Mouse (Mus musculus) MEL (cell line): ENCODE measurements around the gene Zfp668. TPM values are rescaled to one million over a fixed set of nuclear protein-coding genes. Genes with fewer than 3 reads are reported as not detected.

ENCODE experiments used
- DNase-seq: peaks from one replicate; pipeline ENCODE4 v3.0.0; 2011; ENCODE audit warnings: low read depth, low spot score
- H3K27ac ChIP-seq: 2 replicates; pipeline ENCODE4 v1.5.1; 2012; ENCODE audit warnings: low read depth, mild to moderate bottlenecking, control low read depth, low read length, moderate library complexity; ENCODE audit not compliant: control insufficient read depth
- H3K27me3 ChIP-seq, 2 experiments: fragments of 150-350 bp in 1 of 2; sonication (generic) in 1 of 2; 2 replicates each; pipeline ENCODE4 v1.6.1; 2012; ENCODE audit warnings: low read length in 2 of 2, mild to moderate bottlenecking in 2 of 2, improper control_type of control experiment in 1 of 2, moderate library complexity in 1 of 2; ENCODE audit not compliant: insufficient read depth in 2 of 2, control insufficient read depth in 1 of 2
- H3K36me3 ChIP-seq, 2 experiments: 2 replicates each; pipeline ENCODE4 v1.6.1; 2012 to 2014; ENCODE audit warnings: low read length in 2 of 2, improper control_type of control experiment in 1 of 2, inconsistent platforms in 1 of 2, mild to moderate bottlenecking in 1 of 2; ENCODE audit not compliant: insufficient read depth in 2 of 2, control insufficient read depth in 1 of 2
- H3K4me1 ChIP-seq, 2 experiments: fragments of 150-350 bp in 1 of 2; sonication (generic) in 1 of 2; 2 replicates each; pipeline ENCODE4 v1.6.1; 2012; ENCODE audit warnings: low read length in 2 of 2, improper control_type of control experiment in 1 of 2, mild to moderate bottlenecking in 1 of 2; ENCODE audit not compliant: insufficient read depth in 2 of 2, control insufficient read depth in 1 of 2
- H3K4me3 ChIP-seq, 2 experiments: fragments of 150-350 bp in 1 of 2; sonication (generic) in 1 of 2; 2 replicates each; pipeline ENCODE4 v1.5.1; 2012; ENCODE audit warnings: low read depth in 2 of 2, low read length in 2 of 2, mild to moderate bottlenecking in 2 of 2, moderate library complexity in 2 of 2, control low read depth in 1 of 2, improper control_type of control experiment in 1 of 2; ENCODE audit not compliant: control insufficient read depth in 1 of 2, insufficient read depth in 1 of 2
- H3K79me2 ChIP-seq: 2 replicates; pipeline ENCODE4 v1.6.1; 2012; ENCODE audit warnings: mild to moderate bottlenecking, low read length, moderate library complexity; ENCODE audit not compliant: control insufficient read depth, poor library complexity, insufficient read depth
- H3K9ac ChIP-seq: 2 replicates; pipeline ENCODE4 v1.6.1; 2012; ENCODE audit warnings: low read depth, mild to moderate bottlenecking, control low read depth, low read length, moderate library complexity; ENCODE audit not compliant: control insufficient read depth, poor library complexity, severe bottlenecking
- H3K9me3 ChIP-seq: fragments of 150-350 bp; sonication (generic); replicated peaks from 2 replicates; pipeline ENCODE4 v1.6.1; 2012; ENCODE audit warnings: mild to moderate bottlenecking, low read length, improper control_type of control experiment, moderate library complexity; ENCODE audit not compliant: insufficient read depth
- BHLHE40 ChIP-seq: IDR thresholded peaks from 2 replicates; pipeline ENCODE4 v1.6.1; 2012; ENCODE audit warnings: low read depth, mild to moderate bottlenecking, inconsistent platforms, low read length, improper control_type of control experiment, borderline replicate concordance
- CHD2 ChIP-seq: IDR thresholded peaks from 2 replicates; pipeline ENCODE4 v1.6.1; 2011; ENCODE audit warnings: low read length, improper control_type of control experiment
- CTCF ChIP-seq, 3 experiments: IDR thresholded peaks in 2 of 3; conservative IDR thresholded peaks in 1 of 3; 2 replicates each; pipeline ENCODE4 v1.5.1; 2011 to 2012; ENCODE audit warnings: low read length in 3 of 3, low read depth in 2 of 3, mild to moderate bottlenecking in 2 of 3, improper control_type of control experiment in 1 of 3, inconsistent platforms in 1 of 3, mixed read lengths in 1 of 3, moderate library complexity in 1 of 3; ENCODE audit not compliant: control insufficient read depth in 1 of 3, insufficient read depth in 1 of 3, poor library complexity in 1 of 3, severe bottlenecking in 1 of 3
- EP300 ChIP-seq, 2 experiments: IDR thresholded peaks; 2 replicates each; pipeline ENCODE4 v1.6.1; 2011; ENCODE audit warnings: improper control_type of control experiment in 2 of 2, low read length in 2 of 2, low read depth in 1 of 2, mild to moderate bottlenecking in 1 of 2
- GABPA ChIP-seq: IDR thresholded peaks from 2 replicates; pipeline ENCODE4 v1.6.1; 2012; ENCODE audit warnings: low read depth, mild to moderate bottlenecking, inconsistent platforms, low read length, improper control_type of control experiment, moderate library complexity
- GATA1 ChIP-seq: IDR thresholded peaks from 2 replicates; pipeline ENCODE4 v1.6.1; 2011; ENCODE audit warnings: low read depth, low read length, improper control_type of control experiment
- JUND ChIP-seq: IDR thresholded peaks from 2 replicates; pipeline ENCODE4 v1.6.1; 2011; ENCODE audit warnings: low read depth, mild to moderate bottlenecking, improper control_type of control experiment, low read length
- MXI1 ChIP-seq: IDR thresholded peaks from 2 replicates; pipeline ENCODE4 v1.6.1; 2011; ENCODE audit warnings: mild to moderate bottlenecking, low read depth, low read length, improper control_type of control experiment
- NELFE ChIP-seq: IDR thresholded peaks from 2 replicates; pipeline ENCODE4 v1.6.1; 2011; ENCODE audit warnings: low read depth, low read length, improper control_type of control experiment
- NRF1 ChIP-seq: IDR thresholded peaks from 2 replicates; pipeline ENCODE4 v1.6.1; 2014; ENCODE audit warnings: low read depth, mild to moderate bottlenecking, inconsistent platforms, low read length, improper control_type of control experiment, moderate library complexity; ENCODE audit not compliant: poor library complexity, insufficient read depth, severe bottlenecking
- POLR2AphosphoS5 ChIP-seq: IDR thresholded peaks from 2 replicates; pipeline ENCODE4 v1.6.1; 2012; ENCODE audit warnings: low read depth, borderline replicate concordance, mild to moderate bottlenecking, inconsistent platforms, low read length, moderate library complexity, mixed read lengths
- RCOR1 ChIP-seq: IDR thresholded peaks from 2 replicates; pipeline ENCODE4 v1.6.1; 2012; ENCODE audit warnings: low read depth, mild to moderate bottlenecking, inconsistent platforms, low read length, improper control_type of control experiment
- SMC3 ChIP-seq: IDR thresholded peaks from 2 replicates; pipeline ENCODE4 v1.6.1; 2011; ENCODE audit warnings: low read depth, low read length, improper control_type of control experiment
- TBP ChIP-seq: IDR thresholded peaks from 2 replicates; pipeline ENCODE4 v1.8.0; 2011; ENCODE audit warnings: low read depth, low read length, improper control_type of control experiment
- UBTF ChIP-seq: IDR thresholded peaks from 2 replicates; pipeline ENCODE4 v1.6.1; 2012; ENCODE audit warnings: low read depth, mild to moderate bottlenecking, inconsistent platforms, low read length, improper control_type of control experiment, moderate library complexity, borderline replicate concordance; ENCODE audit not compliant: insufficient read depth
- USF2 ChIP-seq, 2 experiments: IDR thresholded peaks; 2 replicates each; pipeline ENCODE4 v1.6.1; 2011 to 2012; ENCODE audit warnings: improper control_type of control experiment in 2 of 2, low read length in 2 of 2, borderline replicate concordance in 1 of 2, inconsistent platforms in 1 of 2, low read depth in 1 of 2, mild to moderate bottlenecking in 1 of 2; ENCODE audit not compliant: insufficient read depth in 1 of 2
- ZMIZ1 ChIP-seq: IDR thresholded peaks from 2 replicates; pipeline ENCODE4 v1.6.1; 2012; ENCODE audit warnings: low read depth, mild to moderate bottlenecking, inconsistent platforms, low read length, improper control_type of control experiment, moderate library complexity
- polyA plus RNA-seq, 2 experiments: library from polyadenylated mRNA; stranded (reverse) in 1 of 2; unstranded in 1 of 2; fragments of >175 nt in 1 of 2; fragments of >200 nt in 1 of 2; gene quantifications; 2 replicates each; pipeline versions ENCODE4 v1.2.1 to v1.2.4; 2012; ENCODE audit warnings: low replicate concordance in 2 of 2, low read depth in 1 of 2; ENCODE audit not compliant: insufficient read length in 2 of 2, insufficient read depth in 1 of 2, missing spikeins in 1 of 2
- total RNA-seq: library from RNA; depleted of rRNA; stranded (reverse); fragments of 300-350 nt; gene quantifications from 2 replicates; pipeline ENCODE4 v1.2.3, GENCODE M21; 2012

Gene Zfp668
- total and polyA plus RNA-seq, 3 experiments: 9.1 to 15.6 TPM; not detected in 1

DNA sequence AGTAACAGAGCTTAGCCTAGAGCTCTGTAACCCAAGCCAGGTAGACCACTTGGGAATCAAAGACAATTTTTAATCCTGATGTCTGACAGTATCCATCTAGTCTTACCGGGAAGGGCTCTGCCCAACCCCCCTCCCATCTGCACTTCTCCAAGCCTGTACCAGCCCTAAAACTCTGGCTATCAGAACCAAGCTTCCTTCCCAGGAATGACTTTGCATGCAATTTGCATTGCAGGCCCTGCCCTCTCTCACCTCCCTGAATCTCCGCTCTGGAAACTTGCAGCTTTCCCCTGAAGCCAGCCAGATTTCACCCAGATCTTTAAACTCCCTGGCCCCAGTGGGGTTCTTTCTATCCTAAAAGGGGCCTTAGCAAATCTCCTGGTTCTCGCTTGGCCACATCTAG, 11.2 kb upstream of the Zfp668 start:
- no peak overlapping the region for H3K4me3 ChIP-seq
- TF ChIP-seq EP300 (IDR thresholded peaks at IDR 0.05; ENCODE audit: low read depth in 1 of 2, low read length in 2 of 2) (no peak), BHLHE40 (no peak), CHD2 (no peak), GATA1 (no peak), TBP (no peak), SMC3 (no peak)
- H3K9ac ChIP-seq: no peak overlapping the region
- H3K9me3 ChIP-seq: no peaks in the 10 kb centered on the region
- DNase-seq: no peak
- no peak overlapping the region for H3K27ac ChIP-seq
- H3K79me2 ChIP-seq: peaks cover 14% of the 10 kb centered on the region
- H3K27me3 ChIP-seq: no peaks in the 10 kb centered on the region
- H3K4me1 ChIP-seq: peaks cover 16 to 29% of the 10 kb centered on the region in 2 experiments
- peaks cover 13 to 32% of the 10 kb centered on the region in 2 experiments; a peak in 3 of 4 replicates for H3K36me3 ChIP-seq

DNA sequence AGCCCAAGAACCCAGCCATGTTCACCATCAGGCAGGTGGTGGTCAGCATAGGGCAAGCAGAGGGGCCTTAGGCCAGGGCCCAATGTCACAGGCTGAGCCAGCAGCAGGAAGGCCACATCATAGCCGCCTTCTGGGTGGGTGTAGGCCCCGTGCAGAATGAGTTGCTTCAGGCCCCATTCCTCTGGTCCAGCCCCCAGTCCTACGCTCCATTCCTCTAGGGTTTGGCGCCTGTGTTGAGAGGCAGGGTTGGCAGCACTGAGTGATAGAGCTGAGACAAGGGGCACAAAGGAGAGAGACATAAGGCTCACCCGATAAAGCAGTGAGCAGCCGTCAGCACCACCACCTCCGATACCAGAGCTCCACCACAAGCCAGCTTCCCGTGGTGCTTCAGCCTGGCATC, 10.6 kb upstream of the Zfp668 start:
- no peaks in the 10 kb centered on the region for H3K27me3 ChIP-seq
- H3K27ac ChIP-seq: no peak overlapping the region
- H3K9me3 ChIP-seq: no peaks in the 10 kb centered on the region
- no peak overlapping the region for H3K9ac ChIP-seq
- H3K4me1 ChIP-seq: peaks cover 16 to 31% of the 10 kb centered on the region in 2 experiments
- no peak overlapping the region for H3K4me3 ChIP-seq
- H3K79me2 ChIP-seq: peaks cover 19% of the 10 kb centered on the region
- TF ChIP-seq USF2 (IDR thresholded peaks at IDR 0.05; ENCODE audit: borderline replicate concordance in 1 of 2, insufficient read depth in 1 of 2, low read depth in 1 of 2, low read length in 2 of 2) (no peak), BHLHE40 (no peak), MXI1 (no peak), POLR2AphosphoS5 (no peak), NRF1 (no peak), RCOR1 (no peak), NELFE (no peak), CTCF (IDR thresholded peaks at IDR 0.05 in 2 of 3, conservative IDR thresholded peaks at IDR 0.05 in 1 of 3; ENCODE audit: control insufficient read depth in 1 of 3, insufficient read depth in 1 of 3, low read depth in 2 of 3, low read length in 3 of 3, poor library complexity in 1 of 3, severe bottlenecking in 1 of 3) (no peak), JUND (no peak), GABPA (no peak), UBTF (no peak), CHD2 (no peak), ZMIZ1 (no peak), GATA1 (no peak), TBP (no peak)
- TF ChIP-seq, all 39 proteins: peak for 0
- no peak for DNase-seq
- H3K36me3 ChIP-seq: peaks cover 14 to 32% of the 10 kb centered on the region in 2 experiments; a peak in 3 of 4 replicates
